In genomic region chr3:68789491-68789890, GRCm38 (mm10) we compare ENCODE assay signal across 11 mouse cellular contexts.
DNase-seq lines count a peak whose midpoint lies in the region; ATAC-seq and TF ChIP-seq lines count a peak whose summit lies in the region.
"Had no signal": no experiment of that assay in that cellular context is flagged by ENCODE, and none has a peak within 500 bp of the region (broad histone marks: within the 10 kb centered on the region; RNA-seq: fewer than 3 reads in every experiment).

No protein-coding gene starts in this region.

- WGBS in kidney, adult 2 months = 59% methylated on average over 6 of the region's 6 CpGs
- 26% methylated on average over 6 of the region's 6 CpGs for WGBS in liver, postnatal 0 days (ENCODE audit: insufficient replicate concordance)
- WGBS in stomach, embryonic 15.5 days = 30% methylated on average over 6 of the region's 6 CpGs
- 95% methylated on average over 6 of the region's 6 CpGs for WGBS in forebrain, embryonic 14.5 days
- 63% methylated on average over 6 of the region's 6 CpGs for WGBS in intestine, embryonic 15.5 days

- no peak for TF ChIP-seq CTCF in kidney, adult 2 months (conservative IDR thresholded peaks at IDR 0.05; ENCODE audit: insufficient read depth, insufficient read length, low read depth, low read length)
- TF ChIP-seq CTCF in liver, postnatal 0 days (IDR thresholded peaks at IDR 0.05; ENCODE audit: low read depth) = no peak

- no peaks in the 10 kb centered on the region for H3K36me3 ChIP-seq in kidney, adult 2 months (ENCODE audit: control insufficient read depth, insufficient read depth, low read length)
- H3K36me3 ChIP-seq in liver, postnatal 0 days (replicated peaks; ENCODE audit: insufficient read depth, low read length) = no peaks in the 10 kb centered on the region
- no peaks in the 10 kb centered on the region for H3K36me3 ChIP-seq in stomach, embryonic 15.5 days
- H3K36me3 ChIP-seq in forebrain, embryonic 14.5 days (ENCODE audit: control insufficient read depth, insufficient read depth, low read length) = no peaks in the 10 kb centered on the region
- H3K36me3 ChIP-seq in intestine, embryonic 15.5 days = no peaks in the 10 kb centered on the region
- H3K36me3 ChIP-seq: hindbrain, embryonic 15.5 days had no signal

- no peak overlapping the region for H3K9ac ChIP-seq in liver, postnatal 0 days (replicated peaks)
- no peak overlapping the region for H3K9ac ChIP-seq in stomach, embryonic 15.5 days
- H3K9ac ChIP-seq in forebrain, embryonic 14.5 days (ENCODE audit: low read length) = no peak overlapping the region
- H3K9ac ChIP-seq in intestine, embryonic 15.5 days = no peak overlapping the region
- H3K9ac ChIP-seq: hindbrain, embryonic 15.5 days had no signal

- peak; percentile 70 for ATAC-seq in granulocyte monocyte progenitor cell, adult 5-6 weeks (replicated peaks; ENCODE audit: poor library complexity, severe bottlenecking)
- peak; percentile 66 for ATAC-seq in liver, postnatal 0 days
- ATAC-seq in stomach, embryonic 15.5 days (ENCODE audit: insufficient read depth, low FRiP score, low read depth) = peak; percentile 50; the same call in 1 of the 2 replicates
- no peak for ATAC-seq in forebrain, embryonic 14.5 days
- no peak for ATAC-seq in intestine, embryonic 15.5 days
- ATAC-seq: midbrain, embryonic 16.5 days had no signal

- TF ChIP-seq POLR2A in kidney, adult 2 months (IDR thresholded peaks at IDR 0.05; ENCODE audit: low read depth, low read length) = no peak

- H3K4me1 ChIP-seq in kidney, adult 2 months (ENCODE audit: control insufficient read depth, insufficient read depth, low read length) = no peaks in the 10 kb centered on the region
- H3K4me1 ChIP-seq in liver, postnatal 0 days (ENCODE audit: insufficient read depth) = no peaks in the 10 kb centered on the region
- no peaks in the 10 kb centered on the region for H3K4me1 ChIP-seq in stomach, embryonic 15.5 days
- H3K4me1 ChIP-seq in forebrain, embryonic 14.5 days (ENCODE audit: control insufficient read depth, insufficient read depth, low read length) = peaks cover 4% of the 10 kb centered on the region; the same call in 1 of the 2 replicates
- no peaks in the 10 kb centered on the region for H3K4me1 ChIP-seq in intestine, embryonic 15.5 days (replicated peaks)

- peak; percentile 46 for DNase-seq in kidney, postnatal 14 days
- DNase-seq in kidney, adult 2 months = no peak
- no peak for DNase-seq in liver, postnatal 0 days
- no peak for DNase-seq in forebrain, embryonic 14.5 days (ENCODE audit: low spot score)
- no peak for DNase-seq in gastrocnemius, postnatal 4 days (ENCODE audit: low spot score in 2 of 2)
- DNase-seq: adrenal gland, postnatal 14 days had no signal

- no peak overlapping the region for H3K4me3 ChIP-seq in kidney, adult 2 months (ENCODE audit: insufficient read depth, low read depth, low read length)
- no peak overlapping the region for H3K4me3 ChIP-seq in liver, postnatal 0 days (ENCODE audit: low read depth, low read length)
- no peak overlapping the region for H3K4me3 ChIP-seq in stomach, embryonic 15.5 days (replicated peaks)
- no peak overlapping the region for H3K4me3 ChIP-seq in forebrain, embryonic 14.5 days (ENCODE audit: low read depth, low read length)
- H3K4me3 ChIP-seq in intestine, embryonic 15.5 days (replicated peaks) = no peak overlapping the region
- H3K4me3 ChIP-seq: hindbrain, embryonic 15.5 days had no signal

- no peak overlapping the region for H3K27ac ChIP-seq in kidney, adult 2 months (ENCODE audit: insufficient read depth, low read depth, low read length)
- no peak overlapping the region for H3K27ac ChIP-seq in liver, postnatal 0 days (ENCODE audit: low read depth)
- H3K27ac ChIP-seq in stomach, embryonic 15.5 days = no peak overlapping the region
- H3K27ac ChIP-seq in forebrain, embryonic 14.5 days (ENCODE audit: low read depth, low read length) = no peak overlapping the region
- H3K27ac ChIP-seq in intestine, embryonic 15.5 days = no peak overlapping the region
- H3K27ac ChIP-seq: hindbrain, embryonic 15.5 days had no signal

- no peak overlapping the region for H3K4me2 ChIP-seq in liver, postnatal 0 days (ENCODE audit: low read depth, low read length)
- H3K4me2 ChIP-seq in stomach, embryonic 15.5 days = no peak overlapping the region
- no peak overlapping the region for H3K4me2 ChIP-seq in forebrain, embryonic 14.5 days (ENCODE audit: low read length)
- no peak overlapping the region for H3K4me2 ChIP-seq in intestine, embryonic 15.5 days (replicated peaks)
- H3K4me2 ChIP-seq: hindbrain, embryonic 15.5 days had no signal

- no peak for TF ChIP-seq EP300 in liver, postnatal 0 days (IDR thresholded peaks at IDR 0.05; ENCODE audit: low read depth)

- H3K27me3 ChIP-seq in kidney, adult 2 months (replicated peaks; ENCODE audit: control insufficient read depth, insufficient read depth, low read length) = no peaks in the 10 kb centered on the region
- no peaks in the 10 kb centered on the region for H3K27me3 ChIP-seq in liver, postnatal 0 days (ENCODE audit: insufficient read depth, low read length)
- H3K27me3 ChIP-seq in stomach, embryonic 15.5 days (replicated peaks) = no peaks in the 10 kb centered on the region
- no peaks in the 10 kb centered on the region for H3K27me3 ChIP-seq in forebrain, embryonic 14.5 days (replicated peaks; ENCODE audit: control insufficient read depth, insufficient read depth, low read length)
- H3K27me3 ChIP-seq in intestine, embryonic 15.5 days (replicated peaks) = no peaks in the 10 kb centered on the region
- H3K27me3 ChIP-seq: hindbrain, embryonic 15.5 days had no signal

- no peaks in the 10 kb centered on the region; the same call in 1 of the 2 replicates for H3K9me3 ChIP-seq in liver, postnatal 0 days (ENCODE audit: low read length)
- no peaks in the 10 kb centered on the region for H3K9me3 ChIP-seq in stomach, embryonic 15.5 days
- no peaks in the 10 kb centered on the region for H3K9me3 ChIP-seq in forebrain, embryonic 14.5 days (replicated peaks; ENCODE audit: control insufficient read depth, low read length)
- no peaks in the 10 kb centered on the region for H3K9me3 ChIP-seq in intestine, embryonic 15.5 days
- H3K9me3 ChIP-seq: hindbrain, embryonic 15.5 days had no signal

Comparison
In these comparisons a context has a peak if more than half of its experiments do, and no peak if none do; other contexts are left out.
1. ATAC-seq: peak in granulocyte monocyte progenitor cell, adult 5-6 weeks (single experiment), liver, postnatal 0 days (single experiment) and stomach, embryonic 15.5 days (single experiment); none in forebrain, embryonic 14.5 days (single experiment) and intestine, embryonic 15.5 days (single experiment).